Mouse (Mus musculus): Measurements from ENCODE around the gene Heatr5b.

DNA sequence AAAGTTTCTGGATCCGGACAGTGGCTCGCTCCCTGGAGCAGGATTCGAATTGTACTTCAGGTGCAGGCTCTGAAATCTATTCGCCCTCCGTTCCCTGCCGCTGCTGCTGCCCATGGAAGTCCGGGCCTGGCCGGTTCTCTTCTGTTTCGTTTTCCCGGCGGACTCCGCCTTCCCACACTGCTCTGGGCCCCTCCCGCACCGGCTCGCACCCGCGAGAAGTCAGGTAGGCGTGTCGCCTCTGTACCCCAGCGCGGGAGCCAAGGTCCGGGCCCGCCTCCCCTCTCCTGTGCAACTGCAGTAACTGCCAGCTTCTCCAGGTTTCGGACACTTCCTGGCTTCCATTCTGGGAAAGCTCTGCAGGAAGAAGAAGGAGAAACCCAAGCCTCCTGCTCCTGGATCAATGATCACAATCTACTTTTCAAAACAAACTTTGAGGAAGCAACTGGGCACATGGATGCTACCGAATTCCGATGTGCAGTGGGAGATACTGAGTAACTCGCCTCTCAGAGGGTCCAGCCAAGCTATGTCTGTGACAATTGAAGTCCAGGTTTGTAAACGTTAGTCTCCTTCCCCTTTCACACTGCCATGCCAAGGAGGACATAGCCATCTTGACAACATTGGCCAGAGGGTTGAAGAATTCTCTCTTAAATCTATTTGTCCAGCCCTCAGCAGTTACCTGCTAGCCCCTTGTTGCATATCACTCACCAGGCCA, 47.4 kb upstream of the Heatr5b start, which contains the start of gene Eif2ak2:
- TF ChIP-seq MYOG (IDR thresholded peaks at IDR 0.05; ENCODE audit: control insufficient read depth in 1 of 3, insufficient read depth in 1 of 3, insufficient read length in 2 of 3, low read depth in 2 of 3) (peak in 1 of 3 experiments; percentile 3), POLR2A (IDR thresholded peaks at IDR 0.05; ENCODE audit: insufficient read length, low read depth) (peak; percentile 58), USF1 (IDR thresholded peaks at IDR 0.05; ENCODE audit: low read depth) (no peak), MAX (IDR thresholded peaks at IDR 0.05; ENCODE audit: low read depth) (no peak), REST (IDR thresholded peaks at IDR 0.05; ENCODE audit: insufficient read depth, insufficient read length) (no peak), TCF12 (IDR thresholded peaks at IDR 0.05; ENCODE audit: insufficient read depth, poor library complexity, severe bottlenecking) (no peak), CEBPB (IDR thresholded peaks at IDR 0.05; ENCODE audit: insufficient read depth, poor library complexity, severe bottlenecking) (no peak), SRF (IDR thresholded peaks at IDR 0.05; ENCODE audit: control insufficient read depth, insufficient read length, low read depth) (no peak), POLR2AphosphoS2 (IDR thresholded peaks at IDR 0.05; ENCODE audit: insufficient read length, low read depth) (no peak), E2F4 (IDR thresholded peaks at IDR 0.05; ENCODE audit: insufficient read depth) (no peak), MYOD1 (IDR thresholded peaks at IDR 0.05; ENCODE audit: control insufficient read depth in 1 of 3, insufficient read length in 2 of 3, low read depth in 2 of 3) (no peak)
